Mouse (Mus musculus) midbrain, embryonic 10.5 days (tissue): ENCODE data around the gene Enah. TPM values are rescaled to one million over a fixed set of nuclear protein-coding genes. Genes with fewer than 3 reads are reported as not detected.

Experiments used
- DNase-seq: peaks from one replicate; pipeline ENCODE4 v3.0.0-alpha.2; 2017; ENCODE audit warnings: low spot score
- H3K27ac ChIP-seq: fragments of 300-500 bp; sonication (generic); replicated peaks from 2 replicates; pipeline ENCODE4 v1.5.1; 2016; ENCODE audit warnings: mild to moderate bottlenecking
- H3K27me3 ChIP-seq: fragments of 300-500 bp; sonication (generic); 2 replicates; pipeline ENCODE4 v1.6.1; 2016; ENCODE audit warnings: low read depth, mild to moderate bottlenecking; ENCODE audit not compliant: poor library complexity, severe bottlenecking
- H3K36me3 ChIP-seq: fragments of 300-500 bp; sonication (generic); 2 replicates; pipeline ENCODE4 v1.6.1; 2016; ENCODE audit warnings: mild to moderate bottlenecking, moderate library complexity
- H3K4me1 ChIP-seq: fragments of 300-500 bp; sonication (generic); 2 replicates; pipeline ENCODE4 v1.6.1; 2016
- H3K4me3 ChIP-seq: fragments of 300-500 bp; sonication (generic); 2 replicates; pipeline ENCODE4 v1.5.1; 2016; ENCODE audit warnings: mild to moderate bottlenecking, moderate library complexity
- H3K9me3 ChIP-seq: fragments of 300-500 bp; sonication (generic); replicated peaks from 2 replicates; pipeline ENCODE4 v1.6.1; 2016; ENCODE audit warnings: mild to moderate bottlenecking
- WGBS: fragments of 180-500 bp; shearing (Covaris S2); methylation state at CpG from one replicate; pipeline ENCODE4 v1.1.7; 2016; 5-methylcytosine and 5-hydroxymethylcytosine counted together
- polyA plus RNA-seq: library from polyadenylated mRNA; unstranded; fragments of >200 nt; fragmentation: Nextera tagmentation; extraction: Ambion mirVana; gene quantifications from 2 replicates; pipeline ENCODE4 v1.2.1, GENCODE M21; 2016

Enah gene
- polyA plus RNA-seq, 1 experiment from 2014 or later = 23.2 TPM

DNA sequence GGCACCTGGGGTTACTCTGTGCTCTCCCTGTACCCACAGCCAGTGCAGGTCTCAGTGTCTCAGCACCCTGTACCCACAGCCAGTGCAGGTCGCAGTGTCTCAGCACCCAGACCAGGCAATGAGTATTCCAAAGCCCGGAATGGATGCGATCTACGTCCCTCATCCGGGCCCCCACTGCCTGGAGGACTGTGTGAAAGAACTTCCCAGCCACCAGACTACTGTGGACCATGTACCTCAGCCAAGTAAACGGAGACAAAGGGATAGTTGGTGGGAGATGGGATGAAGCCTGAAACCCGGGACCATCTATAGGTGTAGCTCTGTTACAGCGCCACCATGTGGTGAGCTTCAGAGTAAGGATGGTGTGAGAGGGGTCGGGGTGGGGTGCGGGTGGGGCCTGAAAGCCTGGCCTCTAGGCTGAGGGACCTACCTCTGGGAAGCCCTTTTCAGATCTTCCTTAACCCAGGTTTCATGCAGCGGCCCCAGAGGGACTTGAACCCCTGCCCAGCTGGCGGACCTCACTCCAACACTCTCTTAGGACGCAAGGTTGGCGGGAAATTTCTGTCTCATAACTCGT is 139.0 kb downstream of the Enah start:
- H3K36me3 ChIP-seq = no peaks in the 10 kb centered on the region
- no peak overlapping the region for H3K4me3 ChIP-seq
- H3K27me3 ChIP-seq = no peaks in the 10 kb centered on the region
- peaks cover 18% of the 10 kb centered on the region for H3K4me1 ChIP-seq
- no peak overlapping the region for H3K27ac ChIP-seq
- DNase-seq = no peak
- no peaks in the 10 kb centered on the region for H3K9me3 ChIP-seq
- WGBS = 54% methylated on average over 15 of the region's 15 CpGs

DNA sequence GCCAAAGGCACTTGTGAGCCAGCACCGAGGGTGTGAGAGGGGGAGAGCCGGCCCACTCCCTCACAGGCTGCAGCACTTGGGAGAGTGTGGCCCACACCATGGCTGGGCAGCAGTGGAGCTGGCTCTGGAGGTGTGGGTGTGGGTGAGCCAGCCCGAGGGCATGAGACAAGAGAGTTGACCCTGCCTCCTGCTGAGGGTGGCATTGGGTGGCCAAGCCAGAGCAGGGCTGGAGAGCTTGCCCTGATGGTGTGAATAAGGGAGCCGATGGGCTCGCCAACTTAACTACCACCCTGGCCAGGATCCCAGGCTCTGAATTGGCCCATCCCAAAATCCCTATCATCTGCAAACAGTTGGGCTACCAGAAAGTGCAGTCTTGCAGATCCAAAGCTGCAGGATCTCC is 141.4 kb downstream of the Enah start:
- H3K9me3 ChIP-seq = no peaks in the 10 kb centered on the region
- no peak overlapping the region for H3K4me3 ChIP-seq
- no peak for DNase-seq
- peaks cover 18% of the 10 kb centered on the region for H3K4me1 ChIP-seq
- H3K36me3 ChIP-seq = no peaks in the 10 kb centered on the region
- 79% methylated on average over 5 of the region's 5 CpGs for WGBS
- no peaks in the 10 kb centered on the region for H3K27me3 ChIP-seq
- 0 out of 2 replicates have a peak overlapping the region, but pooled peaks have one; percentile 49 for H3K27ac ChIP-seq

DNA sequence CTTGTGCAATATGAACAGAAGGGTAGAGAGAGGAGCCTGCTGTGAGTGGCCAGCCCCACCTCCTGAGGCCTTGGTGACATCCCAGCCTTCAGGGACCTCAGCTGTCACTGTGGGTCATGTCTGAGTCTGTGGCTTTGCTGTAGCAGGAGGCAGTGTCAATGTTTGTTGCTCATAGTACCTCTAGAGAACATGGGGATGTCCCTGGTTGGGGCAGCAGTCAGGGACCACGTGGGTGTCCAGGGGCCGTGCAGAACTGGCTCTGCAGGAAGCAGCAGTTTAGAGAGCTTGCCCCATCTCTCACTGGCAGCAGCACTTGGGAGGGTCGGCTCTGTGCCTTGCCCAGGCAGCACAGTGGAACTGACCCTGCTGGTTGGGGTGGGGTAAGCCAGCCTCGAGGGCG is 142.7 kb downstream of the Enah start:
- no peaks in the 10 kb centered on the region for H3K9me3 ChIP-seq
- WGBS = 62% methylated on average over 5 of the region's 5 CpGs
- H3K27ac ChIP-seq = peak overlapping the region; percentile 47; the same call in 1 of the 2 replicates
- H3K4me3 ChIP-seq = no peak overlapping the region
- H3K4me1 ChIP-seq = peaks cover 16% of the 10 kb centered on the region
- no peaks in the 10 kb centered on the region for H3K36me3 ChIP-seq
- no peaks in the 10 kb centered on the region for H3K27me3 ChIP-seq
- no peak for DNase-seq

DNA sequence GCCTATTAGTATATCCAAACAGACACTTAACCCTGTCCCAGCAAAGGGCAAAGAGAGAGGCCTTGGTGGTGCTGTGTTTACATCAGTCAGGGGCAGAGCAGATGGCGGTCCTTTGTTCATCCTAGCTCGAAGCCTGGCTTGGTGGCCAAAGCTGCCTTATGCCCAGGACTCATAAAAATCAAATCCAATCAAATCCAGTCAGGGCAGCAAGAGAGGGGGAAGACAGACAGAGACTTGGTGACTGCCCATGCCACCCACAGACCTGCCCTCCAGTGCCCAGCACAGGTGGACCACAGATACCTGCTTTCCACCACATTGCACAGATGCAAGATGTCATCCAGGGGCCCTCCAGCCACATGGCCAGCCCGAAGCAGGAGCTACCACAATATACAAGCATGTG is 143.1 kb downstream of the Enah start:
- peak overlapping the region; percentile 38; the same call in 1 of the 2 replicates for H3K27ac ChIP-seq
- WGBS = 83% methylated on average over 3 of the region's 3 CpGs

DNA sequence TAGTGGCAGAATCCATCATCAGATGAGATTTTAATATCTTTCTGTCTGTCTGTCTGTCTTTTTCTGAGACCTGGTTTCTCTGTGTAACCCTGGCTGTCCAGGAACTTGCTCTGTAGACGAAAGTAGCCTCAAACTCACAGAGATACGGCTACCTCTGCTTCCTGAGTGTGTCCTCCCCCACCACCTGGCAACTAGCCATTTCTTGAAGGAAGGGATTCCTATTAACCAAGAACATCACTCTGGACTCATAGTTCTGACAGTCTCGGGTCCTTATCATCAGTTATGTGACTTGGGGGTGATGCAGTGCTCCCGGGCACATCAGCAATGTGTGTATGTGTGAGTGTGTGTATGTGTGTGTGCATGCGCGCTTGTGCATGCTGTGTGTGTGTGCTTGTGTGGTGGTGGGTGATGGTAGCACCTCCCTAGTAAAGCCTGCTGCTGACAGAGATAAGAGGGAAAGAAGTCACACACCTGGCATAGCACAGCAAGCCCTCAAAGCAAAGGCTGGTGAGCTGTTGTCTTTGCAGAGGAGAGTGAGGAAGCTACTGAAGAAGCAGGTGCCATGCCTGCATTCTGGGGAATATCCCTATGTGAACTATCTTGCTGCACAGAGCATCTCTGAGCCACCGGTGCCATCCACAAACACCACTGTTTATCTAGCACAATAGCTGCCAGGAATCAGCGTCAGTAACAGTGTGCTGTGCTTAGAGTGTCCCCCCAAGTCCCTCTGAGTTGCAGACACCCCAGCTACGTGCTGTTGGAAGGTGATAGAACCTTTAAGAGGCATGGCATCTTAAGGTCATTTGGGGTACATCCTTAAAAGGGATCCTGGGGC is 146.5 kb downstream of the Enah start:
- Histone ChIP-seq H3K4me1 (0 out of 2 replicates have a peak, but pooled peaks cover 3% of the 10 kb centered on the region), H3K4me3 (no peak overlapping the region), H3K27me3 (no peaks in the 10 kb centered on the region), H3K36me3 (no peaks in the 10 kb centered on the region), H3K9me3 (no peaks in the 10 kb centered on the region), H3K27ac (no peak overlapping the region)
- DNase-seq = no peak
- 83% methylated on average over 9 of the region's 9 CpGs for WGBS

More for the DNA sequence above, 143.1 kb downstream of the Enah start:
- Histone ChIP-seq H3K27me3 (no peaks in the 10 kb centered on the region), H3K36me3 (no peaks in the 10 kb centered on the region), H3K4me1 (peaks cover 12% of the 10 kb centered on the region; the same call in 1 of the 2 replicates), H3K9me3 (no peaks in the 10 kb centered on the region), H3K4me3 (no peak overlapping the region)
- DNase-seq = no peak

DNA sequence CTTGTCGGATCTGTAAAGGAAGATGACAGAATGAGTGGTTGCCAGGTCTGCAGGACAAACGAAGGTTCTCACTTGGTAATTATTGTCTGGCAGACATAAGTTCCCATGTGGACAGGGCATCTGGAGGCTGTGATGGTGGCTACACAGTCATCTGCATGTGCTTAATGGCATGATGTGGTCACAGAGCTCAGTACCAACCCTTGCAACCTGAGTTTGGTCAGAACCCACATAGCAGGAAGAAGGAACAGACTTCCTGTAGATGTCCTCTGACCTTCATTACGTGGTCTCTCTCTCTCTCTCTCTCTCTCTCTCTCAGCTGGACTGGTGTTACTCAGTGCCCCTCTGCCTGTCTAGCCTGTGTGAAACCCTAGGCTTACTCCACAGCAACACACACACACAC is 147.2 kb downstream of the Enah start:
- Histone ChIP-seq H3K4me1 (0 out of 2 replicates have a peak, but pooled peaks cover 3% of the 10 kb centered on the region), H3K27me3 (no peaks in the 10 kb centered on the region), H3K4me3 (no peak overlapping the region), H3K9me3 (no peaks in the 10 kb centered on the region), H3K27ac (no peak overlapping the region), H3K36me3 (no peaks in the 10 kb centered on the region)
- 92% methylated on average over 3 of the region's 3 CpGs for WGBS
- DNase-seq = no peak

DNA sequence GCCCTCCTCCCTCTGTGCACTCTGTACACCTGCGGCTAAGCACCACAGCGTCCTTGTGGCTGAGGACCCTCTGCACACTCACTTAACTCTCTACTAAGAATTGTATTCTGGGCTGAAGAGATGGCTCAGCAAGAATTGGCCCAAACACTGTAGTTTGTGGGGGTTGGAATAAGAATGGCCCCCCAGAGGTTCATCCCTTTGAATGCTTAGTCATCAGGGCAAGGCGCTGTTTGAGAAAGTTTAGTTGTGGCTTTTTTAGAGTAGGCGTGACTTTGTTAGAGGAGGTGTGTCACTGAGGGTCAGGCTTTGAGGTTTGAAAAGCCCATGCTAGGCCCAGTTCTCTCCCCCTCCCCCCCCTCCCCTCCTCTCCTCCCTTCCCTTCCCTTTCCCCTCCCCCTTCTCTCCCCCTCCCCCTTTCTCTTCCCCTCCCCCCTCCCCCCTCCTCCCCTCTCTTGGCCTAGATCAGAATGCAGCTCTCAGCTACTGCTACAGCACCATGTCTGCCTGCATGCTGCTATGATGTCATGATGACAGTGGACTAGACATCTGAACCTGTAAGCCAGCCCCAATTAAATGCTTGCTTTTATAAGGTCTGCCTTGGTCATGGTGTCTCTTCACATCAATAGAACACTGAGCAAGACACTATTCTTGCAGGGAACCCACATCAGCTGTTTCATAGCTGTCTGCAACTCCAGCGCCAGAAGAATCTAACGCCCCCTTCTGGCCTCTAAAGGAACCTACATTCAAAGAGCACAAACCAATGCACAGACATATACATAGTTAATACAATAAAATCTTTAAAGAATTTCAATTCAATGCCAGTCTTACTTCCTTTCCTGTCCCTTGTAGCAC is 153.1 kb downstream of the Enah start:
- H3K4me1 ChIP-seq = peaks cover 17% of the 10 kb centered on the region
- 79% methylated on average over 6 of the region's 6 CpGs for WGBS
- H3K9me3 ChIP-seq = no peaks in the 10 kb centered on the region
- H3K27ac ChIP-seq = no peak overlapping the region
- no peak overlapping the region for H3K4me3 ChIP-seq
- no peaks in the 10 kb centered on the region for H3K36me3 ChIP-seq
- DNase-seq = no peak
- H3K27me3 ChIP-seq = no peaks in the 10 kb centered on the region

DNA sequence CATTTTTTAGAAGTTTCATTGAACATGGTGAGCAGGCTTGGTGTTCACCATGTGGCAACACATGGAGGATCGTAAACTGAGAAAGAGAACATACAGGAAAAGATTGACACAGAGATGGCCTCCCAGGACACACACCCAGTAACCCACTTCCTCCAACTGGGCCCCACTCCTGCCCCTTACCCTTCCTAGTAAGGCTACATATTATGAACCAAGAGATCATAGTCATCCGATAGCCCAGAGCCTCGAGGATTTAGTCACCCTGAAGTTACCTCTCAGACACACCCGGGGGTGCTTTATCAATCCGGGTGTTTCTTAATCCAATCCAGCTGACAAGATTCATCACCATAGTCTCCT is 153.9 kb downstream of the Enah start:
- Histone ChIP-seq H3K27ac (no peak overlapping the region), H3K36me3 (no peaks in the 10 kb centered on the region), H3K4me1 (peaks cover 17% of the 10 kb centered on the region), H3K9me3 (no peaks in the 10 kb centered on the region), H3K27me3 (no peaks in the 10 kb centered on the region), H3K4me3 (no peak overlapping the region)
- WGBS = 86% methylated on average over 5 of the region's 5 CpGs
- no peak for DNase-seq

DNA sequence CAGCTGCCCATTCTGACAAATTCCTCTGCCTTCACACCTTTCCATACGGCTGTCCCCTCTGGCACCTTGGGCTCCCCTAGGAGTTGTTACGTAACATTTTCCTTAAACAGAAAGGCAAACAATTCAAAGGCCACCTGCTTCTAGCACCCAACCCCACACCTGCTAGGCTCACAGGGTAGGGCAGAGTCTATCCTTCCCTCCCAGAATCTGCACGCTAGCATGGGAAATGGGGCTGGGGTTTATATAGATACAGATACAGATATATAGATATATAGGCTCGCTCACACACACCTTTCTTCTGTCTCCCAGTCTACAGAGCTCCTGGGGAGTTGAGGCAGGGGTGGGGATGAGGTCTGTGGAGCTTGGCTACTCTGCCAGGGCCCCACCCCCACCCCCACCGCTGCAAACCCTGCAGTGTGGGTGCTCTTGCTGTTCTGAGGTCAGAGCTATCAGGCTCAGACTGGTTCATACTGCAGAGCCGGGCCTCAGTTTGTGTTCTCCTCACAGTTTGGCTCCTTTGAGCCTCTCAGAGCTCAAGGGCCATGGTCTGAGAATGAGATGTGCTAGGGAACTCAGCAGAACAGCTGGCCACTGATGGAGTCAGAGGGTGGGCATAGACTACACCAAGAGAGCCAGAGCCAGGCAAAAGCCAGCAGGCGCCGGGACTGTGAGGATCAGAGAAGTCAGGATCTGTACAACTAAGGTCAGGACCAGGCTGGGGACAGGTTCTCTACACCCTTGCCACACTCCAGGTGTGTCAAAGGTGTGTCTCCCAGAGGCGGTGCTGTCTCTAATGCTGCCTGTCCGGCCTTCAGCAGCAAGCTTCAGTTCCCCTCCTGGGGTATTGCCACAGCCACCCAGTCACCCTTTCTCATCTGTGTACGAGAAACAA is 154.6 kb downstream of the Enah start:
- WGBS = 77% methylated on average over 11 of the region's 11 CpGs
- DNase-seq = no peak
- no peak overlapping the region for H3K27ac ChIP-seq
- H3K36me3 ChIP-seq = no peaks in the 10 kb centered on the region
- no peak overlapping the region for H3K4me3 ChIP-seq
- H3K27me3 ChIP-seq = no peaks in the 10 kb centered on the region
- H3K4me1 ChIP-seq = peaks cover 17% of the 10 kb centered on the region
- H3K9me3 ChIP-seq = no peaks in the 10 kb centered on the region

DNA sequence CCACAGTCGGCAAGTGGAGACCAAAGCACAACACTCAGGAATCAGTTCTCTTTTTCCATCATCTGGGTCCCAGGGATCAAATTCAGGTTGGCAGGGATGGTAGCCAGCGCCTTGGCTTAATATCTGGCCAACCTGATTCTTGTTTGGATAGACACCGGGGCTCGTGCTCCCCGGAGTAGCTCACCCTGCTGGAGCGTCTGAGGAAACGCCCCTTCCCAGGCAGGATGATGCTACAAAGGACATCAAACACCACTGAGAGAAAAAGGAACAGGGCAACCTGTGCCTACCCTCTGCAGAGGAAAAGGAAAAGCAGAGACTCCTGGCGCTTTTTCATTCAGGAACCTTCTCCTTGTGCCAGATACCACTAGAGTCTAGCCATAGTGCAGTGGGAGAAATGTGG is 156.4 kb downstream of the Enah start:
- WGBS = 40% methylated on average over 8 of the region's 8 CpGs
- Histone ChIP-seq H3K9me3 (no peaks in the 10 kb centered on the region), H3K4me1 (peaks cover 17% of the 10 kb centered on the region), H3K27me3 (no peaks in the 10 kb centered on the region), H3K4me3 (no peak overlapping the region), H3K27ac (no peak overlapping the region), H3K36me3 (no peaks in the 10 kb centered on the region)
- DNase-seq = no peak

DNA sequence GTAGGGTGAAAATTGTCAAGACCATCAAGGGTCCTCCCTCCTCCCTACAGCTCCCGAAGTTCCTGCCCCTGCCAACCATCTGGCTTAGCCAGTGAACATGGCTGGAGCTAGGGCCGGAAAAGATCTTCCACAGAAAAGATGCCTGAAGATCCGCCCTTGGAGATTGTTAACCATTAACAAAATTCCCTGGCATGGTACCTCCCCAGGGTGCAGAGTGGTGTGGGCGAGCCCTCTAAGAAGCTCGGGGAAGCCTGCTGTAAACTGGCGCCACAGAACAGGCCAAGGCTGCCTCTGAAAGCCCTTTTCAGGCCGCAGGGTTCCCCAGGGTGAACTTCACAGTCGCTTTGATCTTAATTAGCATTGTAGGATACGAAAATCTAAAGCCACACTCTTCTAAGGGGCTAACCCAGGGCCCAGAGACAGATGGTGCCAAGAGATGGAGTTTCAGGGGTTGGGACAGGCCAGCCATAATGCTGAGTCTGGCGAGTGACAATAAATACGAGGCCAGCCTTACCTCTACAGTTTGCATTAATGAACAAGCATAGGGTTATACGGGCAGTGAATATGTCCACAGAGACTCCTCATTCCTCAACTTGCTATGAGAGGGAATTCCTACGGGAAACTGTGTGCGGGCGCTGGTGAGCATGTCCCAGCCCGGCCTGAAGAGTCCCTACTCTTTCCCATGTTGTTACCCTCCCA is 157.0 kb downstream of the Enah start:
- no peak overlapping the region for H3K27ac ChIP-seq
- 66% methylated on average over 16 of the region's 16 CpGs for WGBS

More for the DNA sequence above, 157.0 kb downstream of the Enah start:
- Histone ChIP-seq H3K36me3 (no peaks in the 10 kb centered on the region), H3K4me3 (no peak overlapping the region), H3K27me3 (no peaks in the 10 kb centered on the region), H3K9me3 (no peaks in the 10 kb centered on the region), H3K4me1 (peaks cover 17% of the 10 kb centered on the region)
- DNase-seq = no peak
